Mouse (Mus musculus) granulocyte monocyte progenitor cell, adult 5-6 weeks (primary cell): ENCODE results near the gene Sspn. TPM values are rescaled to one million over a fixed set of nuclear protein-coding genes. Genes with fewer than 3 reads are reported as not detected.

Experiments used
- ATAC-seq: replicated peaks from 2 replicates; pipeline ENCODE4 v1.8.0; 2016; ENCODE audit warnings: mild to moderate bottlenecking, moderate TSS enrichment, inconsistent platforms; ENCODE audit not compliant: poor library complexity, severe bottlenecking
- total RNA-seq, 2 experiments: library from RNA; stranded (forward) in 1 of 2; stranded (reverse) in 1 of 2; fragments of 200-712, 200-1000 nt in 1 of 2; fragments of >200 nt in 1 of 2; fragmentation: Nextera tagmentation in 1 of 2; gene quantifications; 2 replicates each; pipeline ENCODE4 v1.2.3; 2014 to 2017

The Sspn gene
- total RNA-seq, 2 experiments from 2014 or later, result not detected

- no peak for ATAC-seq
Measured at GRCm38 (mm10) chr6:146009163-146009915, 77.9 kb downstream of the Sspn start.

- ATAC-seq, result no peak
Measured at GRCm38 (mm10) chr6:146010093-146010764, 78.8 kb downstream of the Sspn start.

GRCm38 (mm10) chr6:146014312-146014711, 82.9 kb downstream of the Sspn start:
- peak; percentile 92 for ATAC-seq

Other genes starting within 250 kb of the Sspn start
- gene Rassf8, start 184.9 kb upstream of the Sspn start, total RNA-seq (2014; fragmentation: Nextera tagmentation), result 13.0 and 15.3 TPM in 2 replicates
- gene Rassf8, start 184.9 kb upstream of the Sspn start, total RNA-seq (2017), result 13.5 and 14.1 TPM in 2 replicates
- gene Bhlhe41, start 66.1 kb upstream of the Sspn start, total RNA-seq (2014; fragmentation: Nextera tagmentation), result not detected in 2 replicates
- gene Bhlhe41, start 66.1 kb upstream of the Sspn start, total RNA-seq (2017), result not detected in 2 replicates